8 mouse cellular contexts compared by ENCODE assay signal in genomic region chr15:97773108-97773507, GRCm38 (mm10). TPM values are rescaled to one million over a fixed set of nuclear protein-coding genes. Genes with fewer than 3 reads are reported as not detected.
DNase-seq lines count a peak whose midpoint lies in the region; ATAC-seq lines count a peak whose summit lies in the region.

No protein-coding gene starts in this region.

- 0 out of 2 replicates have a peak, but pooled peaks cover under 1% of the 10 kb centered on the region for H3K4me1 ChIP-seq in neural tube, embryonic 11.5 days (ENCODE audit: control insufficient read depth, insufficient read depth, low read length)
- peaks cover 47% of the 10 kb centered on the region for H3K4me1 ChIP-seq in lung, embryonic 15.5 days

- H3K9me3 ChIP-seq in neural tube, embryonic 11.5 days (ENCODE audit: control insufficient read depth, low read length) = no peaks in the 10 kb centered on the region
- H3K9me3 ChIP-seq in lung, embryonic 15.5 days = no peaks in the 10 kb centered on the region

- no peak overlapping the region for H3K4me3 ChIP-seq in neural tube, embryonic 11.5 days (ENCODE audit: low read depth, low read length)
- H3K4me3 ChIP-seq in lung, embryonic 15.5 days = no peak overlapping the region

- 40% methylated on average over 5 of the region's 5 CpGs for WGBS in neural tube, embryonic 11.5 days
- WGBS in lung, embryonic 15.5 days = 2% methylated on average over 5 of the region's 5 CpGs

- 0 out of 2 replicates have a peak, but pooled peaks cover 2% of the 10 kb centered on the region for H3K27me3 ChIP-seq in neural tube, embryonic 11.5 days (ENCODE audit: control insufficient read depth, insufficient read depth, low read length)
- no peaks in the 10 kb centered on the region for H3K27me3 ChIP-seq in lung, embryonic 15.5 days

- no peak for ATAC-seq in neural tube, embryonic 11.5 days (ENCODE audit: insufficient read depth, low FRiP score, low TSS enrichment)
- peak; percentile 87 for ATAC-seq in lung, embryonic 15.5 days (ENCODE audit: borderline replicate concordance, extremely low read depth, low FRiP score, low TSS enrichment)
- ATAC-seq in megakaryocyte progenitor cell, adult 5-6 weeks (replicated peaks; ENCODE audit: poor library complexity) = no peak

- H3K9ac ChIP-seq in neural tube, embryonic 11.5 days (ENCODE audit: low read length) = no peak overlapping the region
- H3K9ac ChIP-seq in lung, embryonic 15.5 days = no peak overlapping the region

- peak; percentile 51 for DNase-seq in neural tube, embryonic 11.5 days (ENCODE audit: low spot score)
- DNase-seq in neural tube, embryonic 10.5 days (ENCODE audit: extremely low spot score, low spot score) = no peak
- peak; percentile 69 for DNase-seq in gastrocnemius, postnatal 10 days
- DNase-seq in kidney, adult 8-10 months = peak; percentile 97 to 99
- DNase-seq in cerebellum, adult 9-10 months = no peak
- DNase-seq in thymus, postnatal 25 days = no peak

- no peak overlapping the region for H3K27ac ChIP-seq in neural tube, embryonic 11.5 days (ENCODE audit: low read depth, low read length)
- H3K27ac ChIP-seq in lung, embryonic 15.5 days = peak overlapping the region; percentile 92

- H3K36me3 ChIP-seq in neural tube, embryonic 11.5 days (ENCODE audit: control insufficient read depth, insufficient read depth, low read length) = no peaks in the 10 kb centered on the region
- H3K36me3 ChIP-seq in lung, embryonic 15.5 days = no peaks in the 10 kb centered on the region

- no peak overlapping the region for H3K4me2 ChIP-seq in neural tube, embryonic 11.5 days (ENCODE audit: low read depth)
- peak overlapping the region; percentile 33 for H3K4me2 ChIP-seq in lung, embryonic 15.5 days

RNA-seq across cellular contexts. Expression of gene Slc48a1, which starts 5.2 kb away (rescaled TPM):
- polyA plus RNA-seq in neural tube, embryonic 11.5 days (2014; fragmentation: Nextera tagmentation; extraction: Ambion mirVana) = 29.2 and 29.3 TPM in 2 replicates
- 10 to 100 TPM; 34.5 to 42.6 TPM for total RNA-seq in gastrocnemius, postnatal 10 days (2021)
- 38.7 and 42.2 TPM in 2 replicates for polyA plus RNA-seq in lung, embryonic 15.5 days (2015; fragmentation: Nextera tagmentation; extraction: Ambion mirVana)
- 83.0 and 94.4 TPM in 2 replicates for total RNA-seq in megakaryocyte progenitor cell, adult 5-6 weeks (2015)
- total RNA-seq in megakaryocyte progenitor cell, adult 5-6 weeks (2017) = 62.7 and 70.0 TPM in 2 replicates

RNA-seq across cellular contexts. Expression of gene Rapgef3, which starts 5.3 kb away (rescaled TPM):
- polyA plus RNA-seq in neural tube, embryonic 11.5 days (2014; fragmentation: Nextera tagmentation; extraction: Ambion mirVana) = 3.5 and 6.0 TPM in 2 replicates
- total RNA-seq in gastrocnemius, postnatal 10 days (2021) = 1 to 10 TPM; 7.4 to 8.5 TPM
- polyA plus RNA-seq in lung, embryonic 15.5 days (2015; fragmentation: Nextera tagmentation; extraction: Ambion mirVana) = 21.1 and 23.4 TPM in 2 replicates
- 4.0 and 4.5 TPM in 2 replicates for total RNA-seq in megakaryocyte progenitor cell, adult 5-6 weeks (2015)
- 11.7 and 12.0 TPM in 2 replicates for total RNA-seq in megakaryocyte progenitor cell, adult 5-6 weeks (2017)

RNA-seq across cellular contexts. Expression of gene Endou, which starts 42.0 kb away (rescaled TPM):
- 0.20 and 0.32 TPM in 2 replicates for polyA plus RNA-seq in neural tube, embryonic 11.5 days (2014; fragmentation: Nextera tagmentation; extraction: Ambion mirVana)
- under 1 TPM; 0.56 to 0.82 TPM for total RNA-seq in gastrocnemius, postnatal 10 days (2021)
- 0.48 and 1.1 TPM in 2 replicates for polyA plus RNA-seq in lung, embryonic 15.5 days (2015; fragmentation: Nextera tagmentation; extraction: Ambion mirVana)
- 0.46 and 0.86 TPM in 2 replicates for total RNA-seq in megakaryocyte progenitor cell, adult 5-6 weeks (2015)
- total RNA-seq in megakaryocyte progenitor cell, adult 5-6 weeks (2017) = 1.7 and 2.3 TPM in 2 replicates

Comparison
In these comparisons a context has a peak if more than half of its experiments do, and no peak if none do; other contexts are left out.
1. DNase-seq: peak in neural tube, embryonic 11.5 days (single experiment), gastrocnemius, postnatal 10 days (single experiment) and kidney, adult 8-10 months (2 of 2); none in neural tube, embryonic 10.5 days (single experiment), cerebellum, adult 9-10 months (single experiment) and thymus, postnatal 25 days (single experiment).